Mouse (Mus musculus): Measurements from ENCODE around the gene Mbd3l1.

The Mbd3l1 gene

GRCm38 (mm10) chr9:18478168-18478567, at the start of gene Mbd3l1, which contains the start of gene Zfp558:
TSS of gene Mbd3l1 (plus strand) at chr9:18478359.
TSS of gene Zfp558 (minus strand) at chr9:18478268.
- no peak for DNase-seq (ENCODE audit: low spot score)

- DNase-seq (ENCODE audit: low spot score), result no peak
Measured at GRCm38 (mm10) chr9:18430354-18430753, 47.8 kb upstream of the Mbd3l1 start, which contains the start of gene Mbd3l2. TSS of gene Mbd3l2 (plus strand) at chr9:18430654.

- DNase-seq (ENCODE audit: low spot score), result no peak
Measured at GRCm38 (mm10) chr9:18431687-18432086, 46.5 kb upstream of the Mbd3l1 start.

- no peak for DNase-seq (ENCODE audit: low spot score)
Measured at GRCm38 (mm10) chr9:18456520-18456919, 21.6 kb upstream of the Mbd3l1 start.

- no peak for DNase-seq (ENCODE audit: low spot score)
Measured at GRCm38 (mm10) chr9:18467350-18467749, 10.8 kb upstream of the Mbd3l1 start.

- no peak for DNase-seq (ENCODE audit: low spot score)
Measured at GRCm38 (mm10) chr9:18468005-18468404, 10.2 kb upstream of the Mbd3l1 start.

- peak; percentile 90 for DNase-seq (ENCODE audit: low spot score)
Measured at GRCm38 (mm10) chr9:18473324-18474128, 4.6 kb upstream of the Mbd3l1 start.

GRCm38 (mm10) chr9:18508098-18508497, 29.9 kb downstream of the Mbd3l1 start:
- no peak for DNase-seq (ENCODE audit: low spot score)

Measured in embryo, embryonic 10.5 days (tissue).